Mouse (Mus musculus) splenic B cell, adult 2 months (primary cell): ENCODE data around the gene Rab14.

Source experiments
- DNase-seq: peaks from one replicate; pipeline ENCODE4 v3.0.0-alpha.2; 2011; ENCODE audit warnings: low read depth, low spot score
- H3K27me3 ChIP-seq: 2 replicates; pipeline ENCODE4 v1.6.1; 2012; ENCODE audit warnings: mild to moderate bottlenecking, low read length, moderate library complexity, mixed read lengths; ENCODE audit not compliant: control insufficient read depth, poor library complexity, insufficient read depth, severe bottlenecking
- H3K36me3 ChIP-seq: 2 replicates; pipeline ENCODE4 v1.6.1; 2012; ENCODE audit warnings: mild to moderate bottlenecking, low read length, moderate library complexity, mixed read lengths; ENCODE audit not compliant: control insufficient read depth, poor library complexity, insufficient read depth, severe bottlenecking

The Rab14 gene

DNA sequence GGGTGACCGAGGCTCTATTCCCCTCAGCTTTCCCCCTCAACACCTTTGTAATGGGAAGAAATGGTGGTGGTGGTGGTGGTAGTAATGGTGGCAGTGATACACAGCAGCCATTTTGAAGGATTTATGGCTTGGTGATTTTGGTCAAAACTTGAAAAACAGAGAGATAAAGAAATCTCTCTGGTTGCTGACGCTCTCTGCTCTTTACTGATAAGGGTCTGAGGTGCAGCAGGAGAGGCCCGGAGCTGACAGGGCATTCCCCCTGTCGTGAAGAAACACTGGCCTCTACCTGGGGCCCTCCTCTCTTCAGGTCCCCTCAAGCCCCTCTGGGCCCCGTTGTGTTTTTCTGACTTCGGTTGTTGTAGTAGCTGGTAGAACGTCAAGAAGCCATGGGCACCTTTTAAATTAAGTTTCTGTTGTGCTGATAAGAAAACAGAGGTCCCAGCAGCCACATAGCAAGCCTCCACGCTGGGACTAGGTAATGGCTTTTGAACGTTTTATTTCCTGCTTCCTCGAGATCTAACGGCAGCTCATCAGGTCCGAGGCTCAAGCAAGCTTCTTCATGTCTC, 12.5 kb upstream of the Rab14 start:
- DNase-seq = no peak
- Histone ChIP-seq H3K27me3 (no peaks in the 10 kb centered on the region; the same call in 1 of the 2 replicates), H3K36me3 (no peaks in the 10 kb centered on the region)

DNA sequence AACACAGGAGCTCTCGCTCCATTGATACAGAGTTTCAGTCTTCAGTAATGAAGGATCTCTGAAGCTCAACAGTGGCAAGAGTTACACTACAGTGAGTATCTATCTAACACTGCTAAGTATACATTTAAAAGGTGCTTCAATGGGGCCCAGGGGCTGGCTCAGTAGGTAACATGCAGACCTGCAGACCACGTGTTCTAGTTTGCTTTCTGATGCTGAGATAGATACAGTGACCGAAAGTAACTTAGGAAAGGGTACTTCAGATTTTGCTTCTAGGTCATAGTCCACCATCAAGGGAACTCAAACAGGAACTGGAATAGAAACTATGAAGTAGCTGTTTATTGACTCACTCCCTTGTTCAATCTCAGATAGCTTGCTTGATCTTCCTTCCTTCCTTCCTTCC, 10.8 kb upstream of the Rab14 start:
- no peak for DNase-seq
- Histone ChIP-seq H3K36me3 (no peaks in the 10 kb centered on the region), H3K27me3 (no peaks in the 10 kb centered on the region; the same call in 1 of the 2 replicates)

DNA sequence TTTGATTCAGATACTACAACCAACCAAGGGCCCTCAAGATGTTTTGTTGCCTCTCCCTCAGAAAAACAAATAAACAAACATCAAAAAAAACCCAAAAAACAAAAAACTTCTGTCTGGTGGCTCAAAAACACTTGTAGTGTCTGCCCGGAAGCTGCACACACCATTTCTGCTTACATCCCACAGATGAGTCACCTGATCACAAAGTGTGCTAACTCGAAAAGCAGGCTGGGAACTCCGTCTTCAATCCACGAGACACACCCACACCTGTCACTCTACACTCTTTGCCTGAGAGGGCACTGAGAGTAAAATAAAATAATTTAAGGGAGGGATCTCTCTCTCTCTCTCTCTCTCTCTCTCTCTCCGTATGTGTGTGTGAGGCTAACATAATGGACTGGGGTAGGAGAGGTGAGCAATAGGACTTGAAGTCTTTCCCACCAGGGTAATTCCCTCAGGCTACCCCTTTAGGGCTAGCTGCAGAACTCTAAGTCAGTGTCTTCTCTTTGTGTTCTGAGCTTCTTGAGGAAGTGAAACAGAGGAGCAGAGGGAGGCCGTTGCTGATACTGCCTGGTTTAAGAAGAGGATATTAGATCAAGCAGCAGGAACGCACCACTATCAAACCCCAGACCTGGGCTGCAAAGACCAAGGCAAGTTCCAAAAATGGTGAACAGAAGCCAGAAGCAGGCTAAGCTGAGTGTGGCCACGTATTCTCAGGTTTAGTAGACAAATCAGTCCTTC, 8.2 kb upstream of the Rab14 start:
- no peaks in the 10 kb centered on the region for H3K27me3 ChIP-seq
- H3K36me3 ChIP-seq = no peaks in the 10 kb centered on the region
- peak; percentile 77 for DNase-seq

DNA sequence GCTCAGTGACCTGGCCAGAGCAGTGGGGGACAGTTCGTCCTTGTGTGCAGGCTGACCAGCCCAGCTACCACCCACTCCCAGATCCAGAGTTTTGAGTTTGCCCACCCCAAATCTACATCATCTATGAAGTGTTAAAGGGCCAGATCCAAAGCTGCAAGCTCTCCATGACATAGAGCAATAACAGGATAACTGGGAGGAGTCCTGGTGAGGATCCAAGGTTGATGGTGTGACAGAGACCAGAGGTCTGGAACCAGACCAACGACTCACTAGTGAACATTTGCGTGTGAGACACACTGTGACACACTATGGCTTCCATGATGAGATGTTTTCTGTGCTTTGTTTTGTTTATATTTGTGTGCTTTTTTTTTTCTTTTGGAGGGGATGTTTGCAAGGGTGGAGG, 7.1 kb upstream of the Rab14 start:
- Histone ChIP-seq H3K36me3 (no peaks in the 10 kb centered on the region), H3K27me3 (no peaks in the 10 kb centered on the region)
- DNase-seq = no peak

DNA sequence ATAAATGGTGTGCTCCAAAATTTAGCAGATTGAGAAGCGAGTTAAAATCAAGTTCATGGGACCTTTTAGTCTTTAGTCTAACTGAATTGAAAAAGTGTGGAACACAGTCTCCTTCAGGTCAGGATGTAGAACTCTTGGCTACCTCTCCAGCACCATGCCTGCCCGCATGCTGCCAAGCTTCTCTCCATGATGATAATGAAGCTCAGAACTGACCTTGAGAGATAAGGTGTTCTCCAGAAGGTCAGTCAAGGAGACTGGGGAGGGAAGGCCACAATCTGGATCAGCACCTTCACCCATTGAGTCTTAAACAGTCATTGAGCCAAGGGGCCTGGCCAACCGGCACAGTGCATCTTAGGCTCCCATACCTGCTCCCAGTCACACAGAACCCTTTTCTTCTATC, 5.8 kb upstream of the Rab14 start:
- DNase-seq = no peak
- Histone ChIP-seq H3K36me3 (no peaks in the 10 kb centered on the region), H3K27me3 (no peaks in the 10 kb centered on the region)

DNA sequence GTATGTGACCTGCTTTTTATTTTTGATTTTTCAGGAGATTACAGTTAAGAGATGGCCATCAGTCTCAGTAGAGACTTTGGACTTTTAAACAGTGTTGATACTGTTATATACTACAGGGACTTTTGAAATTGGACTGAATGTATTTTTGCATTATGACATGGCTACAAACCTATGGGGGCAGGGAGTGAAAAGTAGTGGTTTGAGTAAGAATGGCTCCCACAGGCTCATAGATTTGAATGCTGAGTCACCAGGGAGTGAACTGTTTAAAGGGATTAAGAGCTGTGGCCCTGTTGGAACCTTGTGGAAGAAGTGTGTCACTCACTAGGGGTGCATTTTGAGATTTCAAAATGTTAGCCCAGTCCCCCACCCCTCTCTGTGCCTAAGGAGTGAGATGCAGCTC, 2.8 kb upstream of the Rab14 start:
- Histone ChIP-seq H3K27me3 (no peaks in the 10 kb centered on the region), H3K36me3 (no peaks in the 10 kb centered on the region)
- no peak for DNase-seq

DNA sequence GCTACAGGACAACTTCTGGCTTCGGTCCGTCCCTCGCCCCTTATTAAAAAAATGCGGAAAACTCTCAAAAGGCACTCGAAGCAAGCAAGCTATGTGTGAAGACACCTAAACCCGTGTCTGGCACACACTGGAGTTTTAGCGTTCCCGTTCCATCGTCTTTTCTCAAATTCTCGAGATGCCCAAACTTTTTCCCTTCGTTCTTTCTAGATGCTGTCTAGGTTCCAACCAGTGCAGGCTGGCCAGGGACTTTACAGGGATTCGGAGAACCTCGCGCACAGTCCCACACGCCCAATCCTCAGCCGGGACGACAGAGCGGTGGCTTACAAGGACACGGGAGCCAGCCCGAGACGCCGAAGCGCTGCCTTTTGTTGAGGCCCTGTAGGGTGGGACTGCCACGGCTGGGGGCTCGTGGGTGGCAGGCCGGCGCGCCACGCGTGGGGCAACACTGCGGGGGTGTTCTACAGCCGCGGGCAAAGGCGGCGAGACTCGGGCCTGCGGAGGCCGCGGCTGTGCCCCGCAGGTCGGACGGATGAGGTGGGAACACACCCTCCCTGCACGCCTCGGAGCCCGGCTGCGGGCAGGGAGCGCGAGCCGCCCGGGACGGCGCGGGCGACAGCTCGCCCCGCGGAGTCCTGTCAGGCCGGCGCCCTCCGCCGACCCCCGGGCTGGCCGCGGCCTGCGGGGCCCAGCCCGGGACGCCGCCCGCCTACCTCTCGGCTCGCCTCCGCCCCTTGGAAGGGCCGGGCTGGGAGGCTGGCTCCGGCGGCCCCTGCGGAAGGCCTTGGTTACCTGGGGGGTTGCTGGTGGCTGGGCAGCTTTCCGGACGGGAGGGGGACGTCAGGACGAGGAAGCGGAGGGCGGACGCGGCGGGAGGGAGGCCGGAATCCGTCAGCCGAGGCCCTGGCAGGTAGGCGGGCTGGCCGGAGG, 686 bp downstream of the Rab14 start:
- H3K36me3 ChIP-seq = no peaks in the 10 kb centered on the region
- peak; percentile 31 for DNase-seq
- no peaks in the 10 kb centered on the region for H3K27me3 ChIP-seq

DNA sequence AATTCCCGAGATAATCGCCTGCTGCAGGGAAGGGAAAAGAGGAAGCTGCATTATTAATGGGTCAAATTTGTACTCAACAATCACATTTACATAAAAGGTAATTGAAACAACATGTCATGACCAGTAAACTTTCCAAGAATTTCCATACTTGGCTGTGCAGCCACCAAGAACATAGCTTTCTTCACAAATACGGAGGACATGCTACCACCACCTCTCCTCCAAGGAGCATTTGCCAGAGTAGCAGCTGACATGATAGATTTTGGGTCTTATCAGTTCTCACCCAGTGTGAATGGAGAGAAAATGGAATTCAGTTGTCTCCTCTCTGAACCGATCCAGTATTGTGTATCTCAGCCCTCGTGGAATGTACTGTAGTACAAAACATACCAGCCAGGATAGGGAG, 1.4 kb downstream of the Rab14 start:
- DNase-seq = no peak

DNA sequence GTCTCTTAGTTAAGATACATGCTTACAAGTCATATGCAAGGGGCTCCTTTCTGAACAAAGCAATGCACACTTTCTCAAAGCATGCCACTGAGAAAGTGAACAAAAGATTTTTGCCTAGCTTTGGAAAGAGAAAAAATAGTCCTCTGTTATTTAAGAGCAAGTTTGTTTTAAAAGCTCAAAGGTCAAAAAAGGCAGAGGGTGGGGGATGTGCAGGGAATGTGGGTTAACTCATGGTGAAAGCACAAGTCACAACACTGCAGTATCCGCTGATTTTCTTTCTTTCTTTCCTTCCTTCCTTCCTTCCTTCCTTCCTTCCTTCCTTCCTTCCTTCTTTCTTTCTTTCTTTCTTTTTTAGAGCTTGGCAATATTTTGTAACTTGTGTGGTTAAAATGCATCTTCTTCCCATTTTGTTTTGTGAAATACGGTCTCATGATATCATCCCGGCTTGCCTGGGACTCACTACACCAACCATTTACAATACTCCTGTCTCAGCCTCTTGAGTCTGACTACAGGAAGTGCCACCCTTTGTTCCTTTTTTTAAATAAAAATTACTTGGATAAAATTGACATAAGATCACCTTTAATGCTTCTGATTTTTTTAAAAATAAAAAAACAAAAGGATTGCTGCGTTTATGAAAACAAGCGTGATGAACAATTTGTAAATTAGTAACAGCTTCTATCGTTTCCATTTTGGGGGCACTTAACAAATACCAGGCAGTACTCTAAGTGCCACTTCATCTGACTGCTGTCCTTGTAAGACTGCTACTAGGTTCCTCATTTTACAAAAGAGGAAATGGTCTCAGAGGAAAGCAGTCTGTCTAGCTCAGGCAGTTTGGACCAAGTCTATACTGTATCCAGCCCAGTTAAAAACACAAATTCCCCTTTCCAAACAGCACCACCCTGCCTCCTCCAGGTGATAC, 5.0 kb downstream of the Rab14 start:
- H3K27me3 ChIP-seq = no peaks in the 10 kb centered on the region
- peak; percentile 81 for DNase-seq
- peaks cover 8% of the 10 kb centered on the region; the same call in 1 of the 2 replicates for H3K36me3 ChIP-seq

More for the DNA sequence above, 1.4 kb downstream of the Rab14 start:
- Histone ChIP-seq H3K27me3 (no peaks in the 10 kb centered on the region), H3K36me3 (no peaks in the 10 kb centered on the region)

DNA sequence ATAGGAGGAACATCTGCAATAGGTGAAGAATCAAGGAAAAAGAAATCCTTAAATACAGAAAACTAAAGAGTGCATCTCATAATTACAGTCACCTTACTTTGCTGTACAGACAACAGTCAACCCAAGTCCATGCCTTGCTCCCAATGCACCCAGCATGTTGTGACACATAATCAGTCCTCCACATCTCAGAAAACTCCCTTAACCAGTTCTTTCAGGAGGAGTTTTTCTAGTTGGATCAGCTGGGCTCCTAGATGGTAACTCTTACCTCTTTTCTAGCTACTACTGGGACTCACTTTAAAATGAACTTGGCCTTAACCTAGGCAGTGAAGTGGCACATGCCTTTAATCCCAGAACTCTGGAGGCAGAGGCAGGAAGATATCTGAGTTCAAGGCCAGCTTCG, 6.9 kb downstream of the Rab14 start:
- no peak for DNase-seq
- peaks cover 9% of the 10 kb centered on the region; the same call in 1 of the 2 replicates for H3K36me3 ChIP-seq
- H3K27me3 ChIP-seq = no peaks in the 10 kb centered on the region

DNA sequence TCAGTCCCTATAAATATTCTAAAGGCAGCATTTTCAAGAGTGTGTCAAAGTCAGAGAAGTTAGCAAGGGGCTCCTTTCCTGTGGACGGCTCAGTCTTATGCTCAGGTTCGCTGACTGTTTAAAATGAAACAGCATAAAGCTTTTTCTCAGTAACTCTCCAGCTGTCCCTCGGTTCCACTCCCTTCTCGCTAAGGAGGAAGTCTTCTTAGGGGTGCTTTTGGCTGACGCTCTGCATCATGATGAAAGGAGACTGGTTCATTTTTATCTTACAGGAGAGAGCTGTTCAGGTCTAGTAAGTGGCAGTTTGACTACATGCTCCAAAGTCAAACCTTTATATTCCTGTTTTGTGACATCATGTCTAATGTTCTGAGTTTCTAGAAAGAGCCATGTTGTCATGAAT, 12.0 kb downstream of the Rab14 start:
- no peaks in the 10 kb centered on the region for H3K27me3 ChIP-seq
- no peak for DNase-seq
- H3K36me3 ChIP-seq = peaks cover 13% of the 10 kb centered on the region; the same call in 1 of the 2 replicates

DNA sequence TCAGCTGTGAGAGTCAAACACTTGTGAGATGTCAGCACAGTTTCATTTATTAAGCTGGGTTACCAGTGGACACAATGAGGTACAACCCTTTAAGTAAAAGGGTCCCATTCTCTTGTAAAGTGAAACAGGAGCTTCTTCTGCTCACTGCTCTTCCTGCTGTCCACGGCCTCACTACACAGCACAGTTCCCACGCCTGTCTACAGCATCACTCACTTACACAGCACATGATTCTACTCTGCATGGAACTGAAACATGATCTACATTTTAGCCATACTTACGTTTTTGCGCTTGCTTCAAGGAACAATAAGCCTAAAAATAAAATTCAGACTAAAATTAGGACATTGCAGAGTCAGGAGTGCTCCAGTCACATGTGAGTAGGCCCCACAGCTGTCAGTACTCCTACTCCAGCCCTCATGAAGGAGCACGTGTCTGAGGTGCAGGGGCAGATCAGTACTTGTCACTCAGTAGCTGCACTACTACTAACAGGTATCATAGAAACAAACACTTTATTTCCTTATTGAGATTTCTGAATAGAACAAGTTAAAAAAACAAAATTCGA, 17.7 kb downstream of the Rab14 start:
- no peaks in the 10 kb centered on the region for H3K27me3 ChIP-seq
- no peak for DNase-seq
- H3K36me3 ChIP-seq = peaks cover 9% of the 10 kb centered on the region; the same call in 1 of the 2 replicates

DNA sequence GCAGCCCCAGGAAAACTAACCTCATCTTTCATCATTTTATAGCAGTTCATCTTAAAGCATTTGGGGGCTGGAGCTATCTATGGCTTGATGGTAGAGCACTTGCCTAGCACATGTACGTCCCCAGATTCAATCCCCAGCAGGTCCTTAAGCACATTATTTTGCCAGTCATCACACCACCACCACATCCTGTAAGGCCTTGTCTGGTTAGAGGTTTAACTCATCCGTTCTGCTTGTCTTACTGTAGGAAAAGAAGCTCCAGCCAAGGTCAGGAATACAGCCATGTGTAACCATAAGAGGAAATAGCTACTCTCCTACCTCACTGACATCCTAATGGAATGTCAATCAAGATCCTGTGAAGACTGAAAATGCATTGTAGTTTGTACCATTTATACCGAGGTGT, 22.8 kb downstream of the Rab14 start:
- peaks cover 8% of the 10 kb centered on the region for H3K36me3 ChIP-seq
- no peaks in the 10 kb centered on the region for H3K27me3 ChIP-seq
- no peak for DNase-seq
